Comparison of ENCODE assay signal across 24 mouse cellular contexts in the genomic region with DNA sequence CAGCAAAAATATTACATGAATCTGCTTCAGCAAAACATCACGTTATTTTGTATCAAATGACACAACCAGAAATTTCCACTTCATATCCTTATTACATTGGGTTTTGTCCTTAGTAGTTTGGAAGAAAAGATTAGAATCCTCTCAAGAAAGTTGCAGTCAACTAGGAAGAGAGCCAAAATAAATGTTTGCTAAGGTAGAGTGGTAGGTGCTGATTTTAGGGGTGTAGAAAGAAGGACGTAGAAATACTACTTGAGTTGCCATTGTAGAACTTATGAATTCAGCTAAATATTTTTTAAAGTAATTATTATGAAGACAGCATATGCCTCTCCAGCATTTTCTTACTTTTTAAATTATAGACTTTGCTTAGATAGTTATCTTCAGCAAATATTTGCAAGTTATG.
"Had no signal": no experiment of that assay in that cellular context is flagged by ENCODE, and none has a peak within 500 bp of the region (broad histone marks: within the 10 kb centered on the region; RNA-seq: fewer than 3 reads in every experiment).

No protein-coding gene starts in this region.

- H3K36me3 ChIP-seq: heart, embryonic 10.5 days; heart, embryonic 12.5 days; hindbrain, embryonic 13.5 days; hindbrain, embryonic 15.5 days; kidney, embryonic 15.5 days; limb, embryonic 13.5 days had no signal

- H3K4me3 ChIP-seq: gastrocnemius, adult 2 months; heart, embryonic 10.5 days; heart, embryonic 12.5 days; hindbrain, embryonic 13.5 days; hindbrain, embryonic 15.5 days; kidney, embryonic 15.5 days; limb, embryonic 13.5 days had no signal

- DNase-seq: gastrocnemius, adult 2 months; gastrocnemius, postnatal 10 days; gastrocnemius, postnatal 25 days; heart, adult 18-20 months; heart, postnatal 10 days; heart, postnatal 36 days; kidney, adult 11 months; kidney, adult 2 months; kidney, adult 9 months; kidney, postnatal 14 days; kidney, postnatal 36 days; layer of hippocampus, adult 9-11 months; layer of hippocampus, postnatal 36 days; left cerebral cortex, postnatal 4 days had no signal

- H3K9me3 ChIP-seq: heart, embryonic 10.5 days; heart, embryonic 12.5 days; hindbrain, embryonic 13.5 days; hindbrain, embryonic 15.5 days; kidney, embryonic 15.5 days; limb, embryonic 13.5 days had no signal

- H3K27me3 ChIP-seq: heart, embryonic 12.5 days; hindbrain, embryonic 13.5 days; hindbrain, embryonic 15.5 days; kidney, embryonic 15.5 days; limb, embryonic 13.5 days had no signal

- H3K27ac ChIP-seq: gastrocnemius, adult 2 months; heart, embryonic 10.5 days; hindbrain, embryonic 13.5 days; hindbrain, embryonic 15.5 days; hindbrain, postnatal 0 days; kidney, embryonic 15.5 days; kidney, postnatal 0 days; limb, embryonic 13.5 days had no signal

- H3K9ac ChIP-seq: heart, embryonic 12.5 days; hindbrain, embryonic 13.5 days; hindbrain, embryonic 15.5 days; kidney, embryonic 15.5 days; limb, embryonic 13.5 days had no signal

- H3K4me2 ChIP-seq: heart, embryonic 12.5 days; hindbrain, embryonic 13.5 days; hindbrain, embryonic 15.5 days; kidney, embryonic 15.5 days; limb, embryonic 13.5 days had no signal

- ATAC-seq: forebrain, embryonic 16.5 days; hindbrain, postnatal 0 days; intestine, embryonic 16.5 days had no signal

- H3K4me1 ChIP-seq: heart, embryonic 10.5 days; heart, embryonic 12.5 days; hindbrain, embryonic 13.5 days; hindbrain, embryonic 15.5 days; kidney, embryonic 15.5 days; limb, embryonic 13.5 days had no signal
